Mouse (Mus musculus) stomach, embryonic 14.5 days (tissue): ENCODE measurements around the gene Ammecr1. TPM values are rescaled to one million over a fixed set of nuclear protein-coding genes. Genes with fewer than 3 reads are reported as not detected.

Source experiments
- ATAC-seq: fragments of 200-750 bp; cut with Nextera tagmentation; 2 replicates; pipeline ENCODE4 v1.8.0; 2017; ENCODE audit warnings: low read depth, moderate TSS enrichment; ENCODE audit not compliant: insufficient number of reproducible peaks, insufficient read depth, low FRiP score
- H3K27ac ChIP-seq: fragments of 300-500 bp; sonication (generic); 2 replicates; pipeline ENCODE4 v1.5.1; 2014; ENCODE audit warnings: mild to moderate bottlenecking, low read length, moderate library complexity, mixed read lengths
- H3K27me3 ChIP-seq: fragments of 300-500 bp; sonication (generic); 2 replicates; pipeline ENCODE4 v1.6.1; 2014; ENCODE audit warnings: low read length, control low read depth, mixed read lengths; ENCODE audit not compliant: control insufficient read depth, insufficient read depth
- H3K36me3 ChIP-seq: fragments of 300-500 bp; sonication (generic); 2 replicates; pipeline ENCODE4 v1.6.1; 2014; ENCODE audit warnings: mild to moderate bottlenecking, control low read depth, low read length, moderate library complexity, mixed read lengths; ENCODE audit not compliant: control insufficient read depth, insufficient read depth
- H3K4me1 ChIP-seq: fragments of 300-500 bp; sonication (generic); 2 replicates; pipeline ENCODE4 v1.6.1; 2014; ENCODE audit warnings: low read length, control low read depth, mixed read lengths; ENCODE audit not compliant: control insufficient read depth, insufficient read depth
- H3K4me2 ChIP-seq: fragments of 300-500 bp; sonication (generic); replicated peaks from 2 replicates; pipeline ENCODE4 v1.6.1; 2014; ENCODE audit warnings: low read depth, low read length, control low read depth
- H3K4me3 ChIP-seq: fragments of 300-500 bp; sonication (generic); 2 replicates; pipeline ENCODE4 v1.5.1; 2014; ENCODE audit warnings: low read depth, low read length, control low read depth
- H3K9ac ChIP-seq: fragments of 300-500 bp; sonication (generic); replicated peaks from 2 replicates; pipeline ENCODE4 v1.6.1; 2014; ENCODE audit warnings: low read depth, mild to moderate bottlenecking, control low read depth, low read length, moderate library complexity, mixed read lengths
- H3K9me3 ChIP-seq: fragments of 300-500 bp; sonication (generic); 2 replicates; pipeline ENCODE4 v1.6.1; 2016; ENCODE audit warnings: low read depth, low read length, control low read depth; ENCODE audit not compliant: control insufficient read depth
- WGBS: fragments of 180-500 bp; shearing (Covaris S2); extraction: QIAGEN DNeasy Blood & Tissue Kit; methylation state at CpG from one replicate; pipeline ENCODE4 v1.1.7; 2014; 5-methylcytosine and 5-hydroxymethylcytosine counted together
- polyA plus RNA-seq: library from polyadenylated mRNA; unstranded; fragments of >200 nt; fragmentation: Nextera tagmentation; extraction: Ambion mirVana; gene quantifications from 2 replicates; pipeline ENCODE4 v1.2.1, GENCODE M21; 2014

Gene Ammecr1
- polyA plus RNA-seq, 1 experiment from 2014 or later, result 13.3 TPM

GRCm38 (mm10) chrX:142960434-142960833, 6.1 kb downstream of the Ammecr1 start:
- WGBS, result 83% methylated on average over 2 of the region's 2 CpGs
- H3K4me3 ChIP-seq, result no peak overlapping the region

GRCm38 (mm10) chrX:142959674-142960307, 6.7 kb downstream of the Ammecr1 start:
- H3K4me3 ChIP-seq, result no peak overlapping the region
- 67% methylated on average over 4 of the region's 4 CpGs for WGBS
- ATAC-seq, result no peak

More at GRCm38 (mm10) chrX:142960434-142960833, 6.1 kb downstream of the Ammecr1 start:
- Histone ChIP-seq H3K4me2 (no peak overlapping the region), H3K9me3 (no peaks in the 10 kb centered on the region), H3K27me3 (no peaks in the 10 kb centered on the region), H3K27ac (no peak overlapping the region), H3K9ac (no peak overlapping the region), H3K4me1 (no peaks in the 10 kb centered on the region), H3K36me3 (no peaks in the 10 kb centered on the region)
- ATAC-seq, result no peak

GRCm38 (mm10) chrX:142928430-142928829, 38.1 kb downstream of the Ammecr1 start:
- no peaks in the 10 kb centered on the region for H3K36me3 ChIP-seq
- H3K9ac ChIP-seq, result no peak overlapping the region
- H3K4me2 ChIP-seq, result no peak overlapping the region
- no peak for ATAC-seq
- 68% methylated on average over 4 of the region's 4 CpGs for WGBS
- no peak overlapping the region for H3K27ac ChIP-seq
- no peaks in the 10 kb centered on the region for H3K9me3 ChIP-seq
- H3K27me3 ChIP-seq, result no peaks in the 10 kb centered on the region
- H3K4me1 ChIP-seq, result no peaks in the 10 kb centered on the region
- H3K4me3 ChIP-seq, result no peak overlapping the region

More at GRCm38 (mm10) chrX:142959674-142960307, 6.7 kb downstream of the Ammecr1 start:
- Histone ChIP-seq H3K27me3 (no peaks in the 10 kb centered on the region), H3K9me3 (no peaks in the 10 kb centered on the region), H3K36me3 (no peaks in the 10 kb centered on the region), H3K4me1 (no peaks in the 10 kb centered on the region), H3K9ac (no peak overlapping the region), H3K27ac (no peak overlapping the region), H3K4me2 (no peak overlapping the region)

GRCm38 (mm10) chrX:142917394-142917793, 49.1 kb downstream of the Ammecr1 start:
- Histone ChIP-seq H3K36me3 (no peaks in the 10 kb centered on the region), H3K27ac (no peak overlapping the region), H3K27me3 (no peaks in the 10 kb centered on the region), H3K9ac (no peak overlapping the region), H3K4me3 (no peak overlapping the region), H3K4me1 (no peaks in the 10 kb centered on the region), H3K4me2 (no peak overlapping the region), H3K9me3 (no peaks in the 10 kb centered on the region)
- 55% methylated on average over 3 of the region's 3 CpGs for WGBS
- ATAC-seq, result no peak

GRCm38 (mm10) chrX:142916719-142917118, 49.8 kb downstream of the Ammecr1 start:
- WGBS, result 73% methylated on average over 4 of the region's 4 CpGs

GRCm38 (mm10) chrX:142914208-142914607, 52.3 kb downstream of the Ammecr1 start:
- H3K27me3 ChIP-seq, result no peaks in the 10 kb centered on the region
- H3K4me1 ChIP-seq, result no peaks in the 10 kb centered on the region
- ATAC-seq, result no peak
- no peak overlapping the region for H3K27ac ChIP-seq
- no peak overlapping the region for H3K9ac ChIP-seq
- H3K9me3 ChIP-seq, result no peaks in the 10 kb centered on the region
- H3K4me3 ChIP-seq, result no peak overlapping the region
- no peak overlapping the region for H3K4me2 ChIP-seq
- no peaks in the 10 kb centered on the region for H3K36me3 ChIP-seq

More at GRCm38 (mm10) chrX:142916719-142917118, 49.8 kb downstream of the Ammecr1 start:
- Histone ChIP-seq H3K27me3 (no peaks in the 10 kb centered on the region), H3K4me1 (no peaks in the 10 kb centered on the region), H3K9me3 (no peaks in the 10 kb centered on the region), H3K36me3 (no peaks in the 10 kb centered on the region), H3K9ac (no peak overlapping the region), H3K4me2 (no peak overlapping the region), H3K27ac (no peak overlapping the region), H3K4me3 (no peak overlapping the region)
- no peak for ATAC-seq

GRCm38 (mm10) chrX:142903854-142904253, 62.7 kb downstream of the Ammecr1 start:
- 89% methylated on average over 8 of the region's 8 CpGs for WGBS
- Histone ChIP-seq H3K4me2 (no peak overlapping the region), H3K9ac (no peak overlapping the region), H3K27ac (no peak overlapping the region), H3K27me3 (no peaks in the 10 kb centered on the region), H3K9me3 (no peaks in the 10 kb centered on the region), H3K4me3 (no peak overlapping the region), H3K36me3 (no peaks in the 10 kb centered on the region), H3K4me1 (no peaks in the 10 kb centered on the region)
- ATAC-seq, result no peak

GRCm38 (mm10) chrX:142902599-142902998, 63.9 kb downstream of the Ammecr1 start:
- Histone ChIP-seq H3K4me1 (no peaks in the 10 kb centered on the region), H3K36me3 (no peaks in the 10 kb centered on the region), H3K9me3 (no peaks in the 10 kb centered on the region), H3K27ac (no peak overlapping the region), H3K27me3 (no peaks in the 10 kb centered on the region), H3K4me3 (no peak overlapping the region), H3K9ac (no peak overlapping the region), H3K4me2 (no peak overlapping the region)
- 50% methylated on average over 2 of the region's 2 CpGs for WGBS
- ATAC-seq, result 0 out of 2 replicates have a peak, but pooled peaks have one; percentile 14

GRCm38 (mm10) chrX:142901915-142902314, 64.6 kb downstream of the Ammecr1 start:
- no peaks in the 10 kb centered on the region for H3K4me1 ChIP-seq
- no peak for ATAC-seq
- H3K9me3 ChIP-seq, result no peaks in the 10 kb centered on the region
- H3K4me2 ChIP-seq, result no peak overlapping the region
- no peak overlapping the region for H3K27ac ChIP-seq
- 79% methylated on average over 4 of the region's 4 CpGs for WGBS
- H3K27me3 ChIP-seq, result no peaks in the 10 kb centered on the region
- no peak overlapping the region for H3K4me3 ChIP-seq
- H3K9ac ChIP-seq, result no peak overlapping the region
- no peaks in the 10 kb centered on the region for H3K36me3 ChIP-seq
